Comparison of ENCODE assay signal across 8 mouse cellular contexts in the genomic region with DNA sequence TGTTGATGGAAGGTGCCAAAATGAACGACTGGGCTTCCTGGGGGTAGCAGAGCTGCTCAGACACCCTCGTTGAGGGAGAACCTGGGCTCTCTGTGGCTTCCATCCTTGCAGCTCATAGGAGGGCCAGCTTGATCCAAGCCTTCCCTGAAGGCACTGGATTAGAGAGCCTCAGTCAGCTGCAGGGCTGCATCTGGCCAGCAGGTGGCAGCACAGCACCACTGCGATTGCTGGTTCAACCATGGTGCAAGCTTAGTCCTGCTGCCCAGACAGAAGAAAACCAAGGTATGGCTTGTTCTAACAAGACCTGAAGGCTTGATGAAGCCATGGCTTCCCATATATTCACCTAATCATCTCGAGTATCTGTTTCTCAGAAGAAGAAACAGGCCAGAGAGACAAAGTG. TPM values are rescaled to one million over a fixed set of nuclear protein-coding genes. Genes with fewer than 3 reads are reported as not detected.
DNase-seq lines count a peak whose midpoint lies in the region; ATAC-seq lines count a peak whose summit lies in the region.

No protein-coding gene starts in this region.

- peaks cover 40% of the 10 kb centered on the region for H3K36me3 ChIP-seq in midbrain, embryonic 13.5 days

- no peaks in the 10 kb centered on the region for H3K27me3 ChIP-seq in midbrain, embryonic 13.5 days

- H3K9me3 ChIP-seq in midbrain, embryonic 13.5 days = no peaks in the 10 kb centered on the region

- H3K9ac ChIP-seq in midbrain, embryonic 13.5 days (replicated peaks) = no peak overlapping the region

- intact Hi-C loops in gastrocnemius, postnatal 36 days (cut with DNase I) = loop anchor here (1.0 to 5.0 kb wide), 2 partner anchors 40 to 579 kb away; no protein-coding TSS in a partner anchor
- intact Hi-C loops in left cerebral cortex, postnatal 25 days (cut with DNase I) = loop anchor here (2.0 to 5.0 kb wide), 4 partner anchors 40 to 1124 kb away; no protein-coding TSS in a partner anchor

- DNase-seq in adipocyte (ENCODE audit: low spot score) = peak; percentile 78
- DNase-seq in embryo, embryonic 10 days (ENCODE audit: low spot score) = peak; percentile 91
- DNase-seq in gastrocnemius, postnatal 36 days = peak; percentile 83 to 85
- peak; percentile 69 for DNase-seq in kidney, adult 11 months
- peak; percentile 86 to 92 for DNase-seq in left cerebral cortex, postnatal 25 days (ENCODE audit: low spot score in 2 of 2)
- DNase-seq in skeletal muscle tissue, adult 2 months (ENCODE audit: low read depth, low spot score) = peak; percentile 68
- DNase-seq in yolk sac, embryonic 10.5 days (ENCODE audit: low spot score) = peak; percentile 45

- no peak overlapping the region for H3K4me2 ChIP-seq in midbrain, embryonic 13.5 days (replicated peaks)

- H3K4me1 ChIP-seq in midbrain, embryonic 13.5 days (replicated peaks) = peaks cover 8% of the 10 kb centered on the region; the same call in 1 of the 2 replicates

- ATAC-seq in midbrain, embryonic 13.5 days = peak; percentile 59

- H3K4me3 ChIP-seq in midbrain, embryonic 13.5 days (replicated peaks) = no peak overlapping the region

- H3K27ac ChIP-seq in midbrain, embryonic 13.5 days = no peak overlapping the region

- WGBS in midbrain, embryonic 13.5 days = 18% methylated on average over 4 of the region's 4 CpGs

RNA-seq across cellular contexts. Expression of a gene that starts 6.3 kb away (rescaled TPM):
- total RNA-seq in gastrocnemius, postnatal 36 days (2021) = under 1 TPM in 1 of 2 experiments, not detected in 1; 0.36 TPM
- not detected for total RNA-seq in left cerebral cortex, postnatal 25 days (2021)
- polyA plus RNA-seq in midbrain, embryonic 13.5 days (2015; fragmentation: Nextera tagmentation; extraction: Ambion mirVana) = not detected in 2 replicates

RNA-seq across cellular contexts. Expression of a gene that starts 12.6 kb away (rescaled TPM):
- total RNA-seq in gastrocnemius, postnatal 36 days (2021) = not detected
- total RNA-seq in left cerebral cortex, postnatal 25 days (2021) = not detected
- polyA plus RNA-seq in midbrain, embryonic 13.5 days (2015; fragmentation: Nextera tagmentation; extraction: Ambion mirVana) = not detected in 2 replicates

RNA-seq across cellular contexts. Expression of a gene that starts 24.2 kb away (rescaled TPM):
- under 1 TPM; 0.36 to 0.44 TPM for total RNA-seq in gastrocnemius, postnatal 36 days (2021)
- not detected for total RNA-seq in left cerebral cortex, postnatal 25 days (2021)
- not detected in 2 replicates for polyA plus RNA-seq in midbrain, embryonic 13.5 days (2015; fragmentation: Nextera tagmentation; extraction: Ambion mirVana)

RNA-seq across cellular contexts. Expression of a gene that starts 34.6 kb away (rescaled TPM):
- total RNA-seq in gastrocnemius, postnatal 36 days (2021) = 1 to 10 TPM; 1.4 to 1.5 TPM
- 1 to 10 TPM; 2.9 to 3.0 TPM for total RNA-seq in left cerebral cortex, postnatal 25 days (2021)
- 10.7 and 11.8 TPM in 2 replicates for polyA plus RNA-seq in midbrain, embryonic 13.5 days (2015; fragmentation: Nextera tagmentation; extraction: Ambion mirVana)
